Mouse (Mus musculus): Measurements from ENCODE around the gene Rbfox1.

The Rbfox1 gene

DNA sequence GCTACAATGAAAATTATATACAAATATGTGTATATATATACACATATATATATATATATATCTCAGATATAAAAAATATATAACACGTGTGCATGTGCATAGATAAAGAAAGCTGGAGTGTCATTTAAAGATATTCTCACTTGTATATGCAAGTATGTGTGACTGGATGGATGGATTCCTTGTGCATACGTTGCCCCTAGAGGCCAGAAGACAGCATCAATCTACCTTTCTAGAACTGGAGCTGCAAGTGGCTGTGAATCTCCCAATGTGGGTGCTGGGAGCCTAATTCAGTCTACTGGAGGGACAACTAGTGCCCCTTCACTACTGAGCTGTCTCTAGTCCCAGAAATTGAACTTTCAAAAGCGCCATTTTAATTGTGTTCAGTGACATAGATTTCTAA, 471.8 kb downstream of the Rbfox1 start:
- no peak for DNase-seq (ENCODE audit: low read depth)

DNA sequence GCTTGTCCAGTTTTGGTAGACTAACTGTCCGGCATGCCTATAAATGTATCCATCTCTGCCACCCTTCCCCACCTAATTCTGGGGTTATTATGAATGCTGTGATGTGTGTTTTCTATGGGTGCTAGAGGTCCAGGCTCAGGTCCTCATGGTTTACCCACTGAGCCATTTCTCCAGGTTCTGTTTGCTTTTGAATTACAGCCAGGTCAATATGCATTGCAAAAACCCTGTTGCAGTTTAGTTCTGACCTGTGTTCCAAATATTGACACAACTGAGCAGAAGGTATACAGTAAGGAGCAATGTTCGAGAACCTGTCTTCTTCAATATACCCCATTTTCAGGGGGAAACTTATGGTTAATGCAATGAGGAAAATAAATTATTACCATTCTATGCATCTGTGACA, 480.6 kb downstream of the Rbfox1 start:
- no peak for DNase-seq (ENCODE audit: low read depth)

DNA sequence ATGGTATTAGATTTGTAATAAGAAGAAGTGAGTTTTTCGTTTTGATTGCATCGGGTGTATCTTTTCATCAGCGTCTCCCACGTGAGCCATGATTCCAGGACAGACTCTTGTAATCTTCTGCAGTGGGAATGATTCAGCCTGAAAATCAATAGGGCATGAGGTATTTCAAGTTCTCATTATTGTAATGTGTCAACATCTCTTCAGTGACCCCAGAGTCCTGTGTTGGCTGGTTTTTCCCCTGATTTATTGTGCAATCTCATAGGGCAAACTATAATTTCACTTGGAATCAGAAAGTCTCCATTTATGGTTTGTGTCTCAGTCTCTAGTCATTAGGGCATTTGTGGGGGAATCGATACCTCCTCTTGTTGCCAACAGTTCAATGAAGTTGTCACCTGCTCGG, 481.5 kb downstream of the Rbfox1 start:
- DNase-seq (ENCODE audit: low read depth): no peak

DNA sequence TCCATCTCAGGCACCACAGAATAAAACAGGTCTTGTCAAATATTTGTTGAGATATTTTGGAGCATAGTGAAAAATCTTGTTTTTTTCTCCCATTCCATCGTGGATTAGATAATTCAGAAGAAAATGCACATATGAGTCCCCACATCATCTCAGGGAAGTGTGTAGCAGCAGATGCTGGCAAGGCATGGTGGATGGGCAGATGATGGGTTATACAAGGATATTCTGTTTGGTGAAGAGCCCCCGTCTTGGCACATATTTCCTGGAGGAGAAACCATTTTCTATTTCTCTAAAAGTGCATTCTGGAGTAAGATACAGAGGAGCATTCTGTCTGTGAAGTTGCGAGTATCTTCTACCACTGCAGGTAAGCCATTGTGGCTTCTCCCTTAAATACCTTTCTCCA, 495.8 kb downstream of the Rbfox1 start:
- DNase-seq (ENCODE audit: low read depth): no peak

DNA sequence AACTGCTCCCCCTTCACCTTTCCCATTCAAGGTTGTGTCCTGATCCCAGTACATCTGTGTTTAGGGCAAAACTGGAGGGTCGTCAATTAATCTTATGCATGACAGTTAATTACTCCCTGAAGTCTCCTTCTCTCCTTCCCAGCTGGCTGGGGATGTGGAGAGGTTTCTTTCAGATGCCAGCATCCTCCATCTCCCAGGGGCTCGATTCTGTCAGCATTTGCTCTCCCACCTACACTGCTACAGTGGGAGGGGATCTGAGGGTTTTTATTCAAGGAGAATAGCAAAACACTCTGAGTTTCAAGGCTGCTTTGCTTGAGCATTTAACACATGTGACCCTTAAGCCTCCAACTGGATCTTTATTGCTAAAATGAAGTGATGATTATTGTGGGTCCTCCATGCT, 496.4 kb downstream of the Rbfox1 start:
- DNase-seq (ENCODE audit: low read depth): no peak

DNA sequence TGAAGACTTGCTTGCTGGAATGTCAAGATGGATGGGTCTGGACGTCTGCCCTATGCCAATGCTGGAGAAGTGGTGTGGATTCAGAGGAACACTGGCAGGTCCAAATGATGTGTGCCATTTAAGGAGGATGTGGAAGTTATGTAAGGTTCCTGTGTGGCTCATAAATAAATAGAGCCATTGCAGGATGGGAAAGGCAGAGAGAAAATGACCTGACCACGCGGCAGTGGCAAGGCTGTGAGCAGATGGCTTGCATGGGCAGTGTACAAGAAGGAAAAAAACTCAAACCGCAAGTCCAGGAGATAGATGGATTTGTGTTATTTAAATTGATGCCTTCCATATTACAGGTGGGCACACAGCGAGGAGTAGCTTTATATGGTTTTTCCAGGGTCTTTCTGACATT, 497.6 kb downstream of the Rbfox1 start:
- no peak for DNase-seq (ENCODE audit: low read depth)

DNA sequence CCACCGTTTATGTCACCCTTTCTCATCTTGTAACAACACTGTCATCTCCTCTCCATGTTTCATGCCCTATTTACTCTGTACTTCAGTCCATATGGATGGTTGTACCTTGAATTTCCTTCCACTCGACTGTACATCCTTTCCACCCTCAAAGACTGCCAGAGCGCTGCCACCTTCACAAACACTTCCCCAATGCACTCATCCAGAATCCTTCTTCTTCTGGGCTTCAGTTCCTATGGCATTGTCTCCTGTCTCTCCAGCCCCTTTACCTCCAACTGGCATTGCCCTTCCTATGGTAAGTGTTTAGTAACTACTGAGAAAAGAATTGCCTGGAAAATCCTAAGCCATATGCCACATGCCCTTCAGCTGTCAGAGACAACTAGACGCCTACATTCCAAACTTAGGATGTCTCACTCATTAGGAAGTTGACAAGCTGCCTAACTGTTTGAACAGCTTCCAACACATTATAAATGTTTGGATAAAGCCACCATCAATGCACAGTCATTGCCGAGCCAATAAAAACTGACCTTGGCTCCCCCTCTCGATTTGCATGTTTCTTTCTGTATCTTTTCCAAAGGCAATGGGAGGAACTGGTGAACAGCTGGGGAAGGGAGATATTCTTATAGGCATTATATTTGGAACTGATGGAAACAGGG, 505.2 kb downstream of the Rbfox1 start:
- no peak for DNase-seq (ENCODE audit: low read depth)

DNA sequence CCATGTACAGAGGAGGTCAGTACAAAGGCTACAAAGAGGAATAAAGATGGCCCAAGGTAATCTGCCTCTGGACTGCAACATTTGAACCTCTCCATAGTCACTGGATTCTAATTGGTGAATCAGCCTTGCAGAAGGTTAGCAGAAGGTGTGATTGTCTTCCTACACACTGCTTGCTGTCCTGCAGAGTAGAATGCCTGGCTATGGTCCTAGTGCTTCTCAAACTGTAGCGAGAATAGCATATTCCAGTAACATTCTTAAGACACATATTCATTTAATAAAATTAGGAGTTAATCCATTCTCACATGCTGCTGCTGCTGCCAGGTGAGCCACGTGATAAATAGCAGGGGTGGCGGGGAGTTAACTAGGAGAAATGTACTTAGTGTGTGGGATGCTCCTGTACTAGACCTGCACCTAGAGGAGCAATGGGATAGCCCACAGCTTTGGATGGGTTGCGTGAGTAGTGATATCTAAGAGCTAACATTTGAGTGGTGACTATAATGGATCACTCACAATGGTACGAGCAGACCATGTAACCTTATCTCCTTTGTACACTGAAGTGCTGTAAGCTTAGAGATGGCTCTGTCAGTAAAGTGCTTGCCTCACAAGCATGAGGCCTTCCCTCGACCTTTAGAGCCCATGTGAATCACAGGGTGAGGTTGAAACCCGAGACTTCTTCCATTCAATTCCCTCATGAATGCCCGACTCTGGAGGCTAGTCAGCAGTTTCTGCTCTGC, 511.7 kb downstream of the Rbfox1 start:
- DNase-seq (ENCODE audit: low read depth): no peak

DNA sequence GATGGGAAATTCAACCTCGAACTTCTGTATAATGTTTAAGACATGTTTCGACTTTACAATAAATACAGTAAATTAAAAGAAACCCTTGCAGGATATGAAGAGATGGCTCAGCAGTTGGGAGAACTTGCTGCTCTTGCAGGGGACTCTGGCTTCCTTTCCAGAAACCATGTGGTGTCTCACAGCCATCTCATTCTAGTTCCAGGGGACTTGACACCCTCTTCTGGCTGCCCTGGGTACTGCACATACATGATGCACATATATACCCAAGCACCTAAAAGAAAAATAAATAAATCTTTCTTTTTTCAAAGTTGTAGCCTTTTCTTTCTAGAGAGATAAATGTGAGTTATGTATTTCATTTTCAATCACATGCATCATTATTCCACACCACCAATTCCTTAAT, 512.5 kb downstream of the Rbfox1 start:
- no peak for DNase-seq (ENCODE audit: low read depth)

DNA sequence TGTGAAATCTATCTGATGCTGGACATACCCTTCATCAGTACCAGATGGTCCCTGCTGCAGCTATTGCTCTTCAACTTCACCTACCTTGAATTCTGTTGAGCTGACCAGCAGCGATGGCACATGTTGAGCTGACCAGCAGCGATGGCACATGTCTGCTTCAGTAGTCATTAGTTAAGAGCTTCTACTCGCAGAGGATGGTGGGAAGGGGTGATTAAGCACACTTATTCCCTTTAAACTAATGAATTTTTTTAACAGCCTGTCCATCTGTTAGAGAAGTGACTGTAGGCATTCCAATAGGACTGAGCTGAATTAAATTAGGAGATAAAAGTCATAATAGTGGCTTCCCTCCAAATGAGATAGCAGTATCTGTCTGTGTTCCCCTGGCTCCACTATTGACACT, 517.7 kb downstream of the Rbfox1 start:
- DNase-seq (ENCODE audit: low read depth): no peak

DNA sequence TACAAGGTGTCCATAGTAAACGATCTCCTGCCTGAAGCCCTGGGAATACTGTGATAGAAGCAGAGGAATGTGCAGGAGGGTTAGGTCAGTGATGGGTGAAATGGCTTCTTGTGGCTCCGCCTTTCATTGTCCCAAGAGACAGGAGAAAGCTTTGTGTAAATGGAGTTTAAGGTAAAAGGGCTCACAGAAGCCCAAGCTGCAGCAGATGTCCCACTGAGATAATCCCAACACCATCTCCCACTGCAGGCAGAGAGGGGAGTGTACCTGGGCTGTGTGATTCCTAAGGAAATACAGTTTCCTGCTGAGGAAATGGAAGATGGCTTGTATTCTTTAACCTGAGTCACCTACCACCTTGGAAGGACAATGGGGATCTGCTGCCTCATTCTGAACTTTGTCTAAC, 529.7 kb downstream of the Rbfox1 start:
- no peak for DNase-seq (ENCODE audit: low read depth)

DNA sequence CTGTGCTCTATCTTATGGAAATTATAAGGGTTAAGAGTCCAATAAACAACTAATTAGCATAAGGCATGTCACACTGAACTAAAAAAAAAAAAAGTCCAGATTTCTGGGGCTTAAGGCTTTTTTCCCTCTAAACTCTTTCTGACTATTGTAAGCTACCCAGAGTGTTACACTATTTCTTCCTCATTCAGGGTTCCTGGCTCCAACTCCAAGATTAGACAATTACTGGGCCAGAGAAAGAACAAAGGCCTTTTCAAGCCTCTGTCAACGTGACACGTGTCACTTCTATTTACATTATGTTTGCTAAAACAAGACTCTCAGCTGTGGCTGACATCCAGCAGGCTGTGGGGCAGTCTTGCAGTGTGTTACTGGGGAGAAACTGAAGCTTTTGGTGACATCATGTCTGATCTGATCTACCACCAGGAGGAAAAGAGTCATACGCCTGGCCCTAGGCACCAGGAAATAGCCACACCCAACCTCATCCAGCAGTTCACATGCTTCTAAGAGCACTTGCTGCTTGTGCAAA, 536.5 kb downstream of the Rbfox1 start:
- no peak for DNase-seq (ENCODE audit: low read depth)

DNA sequence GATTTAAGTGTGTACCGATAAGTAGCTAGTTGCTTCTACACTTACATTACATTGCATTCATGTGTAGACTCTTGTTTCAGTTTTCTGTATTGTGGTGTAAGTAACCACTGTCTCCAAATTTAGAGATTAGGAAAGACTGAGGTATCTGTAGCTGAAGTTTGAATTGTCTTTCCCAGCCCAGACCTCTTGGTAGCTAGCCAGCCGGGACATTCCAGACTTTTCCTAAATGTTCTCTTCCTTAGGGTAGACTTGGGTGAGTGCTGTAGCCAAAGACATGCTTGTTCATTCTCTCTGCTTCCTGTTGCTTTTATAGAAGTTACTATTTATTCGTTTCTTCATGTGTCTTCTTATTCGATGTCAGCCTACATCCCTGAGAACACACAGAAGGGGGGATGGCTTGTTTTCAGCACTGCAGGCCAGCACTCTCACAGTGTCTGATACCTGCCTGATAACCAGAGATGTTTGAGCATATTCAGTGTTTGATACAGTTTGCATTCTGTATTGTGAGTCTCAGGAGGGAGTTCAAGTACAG, 538.8 kb downstream of the Rbfox1 start:
- no peak for DNase-seq (ENCODE audit: low read depth)

DNA sequence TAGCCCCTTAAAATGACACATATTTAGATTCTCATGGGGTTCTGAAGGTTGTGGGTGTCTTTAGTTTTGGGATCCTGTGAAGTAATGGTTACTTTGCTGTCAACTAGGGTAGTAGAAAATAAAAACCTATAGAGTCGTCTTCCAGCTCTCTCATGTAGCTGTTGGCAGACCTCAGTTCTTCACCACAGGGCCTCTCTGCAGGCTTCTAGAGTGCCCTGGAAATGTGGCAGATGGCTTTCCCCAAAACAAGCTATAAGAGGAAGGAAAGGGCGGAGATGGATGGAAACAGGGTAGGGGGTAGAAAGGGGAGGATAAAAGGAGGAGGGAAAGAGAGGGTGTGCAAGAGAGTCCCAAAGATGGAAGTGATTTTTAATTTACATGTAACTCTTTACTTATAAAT, 539.6 kb downstream of the Rbfox1 start:
- DNase-seq (ENCODE audit: low read depth): no peak

DNA sequence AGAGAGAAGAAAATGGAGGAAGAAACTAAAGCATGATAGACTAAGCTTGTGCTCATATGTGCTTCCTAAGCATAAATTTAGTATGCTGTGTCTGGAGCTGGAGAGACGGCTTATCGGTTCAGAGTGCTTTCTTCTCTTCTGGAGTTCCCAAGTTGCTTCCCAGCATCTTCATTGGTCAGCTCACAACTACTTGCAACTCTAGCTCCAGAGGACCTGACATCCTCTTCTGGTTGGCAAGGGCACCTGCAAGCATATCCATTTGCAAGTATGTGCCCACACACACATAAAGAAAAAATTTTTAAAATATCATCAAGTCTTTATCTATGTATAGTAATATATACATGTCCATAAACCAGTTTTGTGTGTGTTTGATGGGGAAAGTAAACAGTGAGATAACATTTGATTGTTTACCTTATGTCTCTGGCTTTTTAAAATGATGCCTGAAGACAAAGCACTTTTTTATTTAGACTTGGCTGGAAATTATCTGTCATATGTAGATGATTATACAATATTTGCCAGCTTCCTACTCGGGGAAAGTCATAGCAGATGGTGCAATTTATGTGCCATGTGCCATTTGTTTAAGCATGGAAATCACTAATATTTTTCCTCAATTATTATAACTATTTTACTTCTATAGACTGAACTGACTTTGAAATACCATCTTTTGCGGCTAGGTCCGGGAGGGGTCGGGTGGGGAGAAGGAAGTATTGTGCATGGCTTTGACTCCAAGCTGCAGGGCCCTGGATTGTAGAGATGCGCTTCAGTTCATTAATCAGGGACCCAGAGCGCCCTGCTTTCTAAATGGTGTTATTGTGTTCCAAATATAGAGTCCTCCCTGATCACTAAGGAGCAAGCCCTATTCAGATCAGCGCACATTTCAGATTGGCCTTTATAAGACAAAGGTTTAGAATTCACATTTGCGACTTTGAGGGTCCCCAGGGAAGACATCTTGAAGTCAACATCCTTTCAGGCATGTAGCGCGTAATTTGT, 542.4 kb downstream of the Rbfox1 start:
- DNase-seq (ENCODE audit: low read depth): no peak

DNA sequence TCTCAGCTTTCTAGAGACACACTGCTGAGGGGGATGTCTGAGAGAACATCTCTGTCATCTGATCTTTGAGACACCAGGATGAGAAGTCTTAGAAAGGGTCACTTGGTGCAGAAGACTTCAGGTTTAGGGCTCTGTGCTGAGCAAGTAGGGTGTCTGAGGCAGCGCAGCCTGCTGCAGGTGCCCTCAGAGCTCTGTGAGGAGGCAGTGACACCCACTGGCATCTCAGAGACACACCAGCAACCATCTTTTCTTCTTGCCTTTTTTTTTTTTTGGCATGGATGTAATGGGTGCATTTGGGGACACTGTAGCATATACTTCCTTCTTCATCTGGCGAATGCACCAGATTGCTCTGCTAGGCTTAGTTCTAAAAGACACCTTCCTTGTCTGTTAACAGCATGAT, 545.8 kb downstream of the Rbfox1 start:
- no peak for DNase-seq (ENCODE audit: low read depth)

DNA sequence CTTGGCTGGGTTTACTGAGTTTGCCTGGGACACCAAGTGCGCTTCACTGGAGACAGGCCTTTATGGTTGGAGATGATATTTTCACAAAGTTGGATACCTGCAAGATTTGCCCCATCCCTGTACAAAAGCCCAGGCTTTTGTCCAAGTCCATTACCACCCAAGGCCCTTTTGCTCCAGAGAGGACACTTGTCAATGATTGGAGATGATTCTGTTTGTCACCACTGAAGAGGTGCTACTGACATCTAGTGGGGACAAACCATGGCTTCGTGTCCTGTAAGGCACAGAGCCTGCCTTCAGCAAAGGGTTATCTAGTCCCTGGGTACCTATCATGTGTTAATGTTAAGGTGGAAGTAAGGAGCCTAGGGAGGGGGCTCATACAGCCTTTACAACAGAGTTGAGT, 551.3 kb downstream of the Rbfox1 start:
- no peak for DNase-seq (ENCODE audit: low read depth)

DNA sequence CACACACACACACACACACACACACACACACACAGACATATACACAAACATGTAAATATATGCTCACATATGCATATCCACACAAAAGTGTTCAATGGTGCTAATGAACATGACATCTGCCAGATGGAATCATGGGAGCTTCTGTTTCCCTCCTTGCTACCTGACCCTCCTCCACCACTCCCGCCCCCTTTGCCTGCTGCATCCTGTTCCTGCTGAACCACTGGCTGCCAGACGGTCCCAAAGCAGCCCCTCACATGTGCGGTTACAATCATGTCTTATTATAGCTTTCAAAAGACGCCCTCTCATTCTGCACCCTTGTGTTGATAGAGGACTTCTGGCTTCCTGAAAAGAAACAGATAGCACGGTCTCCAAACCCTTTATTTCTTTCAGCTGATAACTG, 563.1 kb downstream of the Rbfox1 start:
- no peak for DNase-seq (ENCODE audit: low read depth)

DNA sequence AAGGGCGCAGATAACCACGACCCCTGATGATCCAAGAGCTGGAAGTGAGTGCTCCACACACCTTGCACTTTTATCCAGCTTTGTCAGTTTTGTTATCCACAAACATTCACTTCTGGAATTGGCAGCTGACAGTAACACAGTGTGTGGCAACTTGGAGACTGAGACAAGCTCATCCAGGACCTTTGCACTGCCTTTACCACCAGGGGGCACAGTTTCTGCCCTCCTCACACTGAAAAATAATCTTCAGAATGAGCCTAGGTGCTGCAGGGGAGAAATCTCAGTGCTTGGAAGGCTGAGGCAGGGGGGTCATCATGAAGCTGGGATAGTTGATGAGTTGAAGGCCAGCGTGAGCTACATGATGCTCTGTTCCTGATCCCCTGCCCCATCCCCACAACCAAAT, 570.2 kb downstream of the Rbfox1 start:
- no peak for DNase-seq (ENCODE audit: low read depth)

DNA sequence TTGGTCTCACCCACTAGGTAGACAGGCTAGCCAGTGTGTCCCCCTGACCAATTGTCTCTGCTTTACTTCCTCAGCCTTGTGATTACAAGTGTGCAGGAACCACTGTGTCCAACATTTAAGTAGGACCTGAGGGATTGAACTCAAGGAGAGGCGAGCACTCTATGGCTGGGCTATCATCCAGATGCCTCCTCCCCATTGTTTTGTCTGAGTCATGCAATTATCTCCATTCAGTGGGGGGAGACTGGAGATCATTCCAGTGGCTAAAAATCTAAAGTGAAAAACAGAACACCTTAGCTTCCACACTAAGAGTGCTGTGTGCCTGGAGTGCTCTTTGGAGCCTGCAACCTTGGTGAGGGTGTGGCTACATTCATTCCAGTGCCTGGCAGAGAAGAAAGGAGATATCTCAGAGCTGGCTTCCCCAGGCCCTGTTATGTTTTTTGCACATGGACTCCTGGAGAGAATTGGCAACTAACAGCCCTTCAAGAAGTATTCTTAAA, 594.0 kb downstream of the Rbfox1 start:
- no peak for DNase-seq (ENCODE audit: low read depth)

DNA sequence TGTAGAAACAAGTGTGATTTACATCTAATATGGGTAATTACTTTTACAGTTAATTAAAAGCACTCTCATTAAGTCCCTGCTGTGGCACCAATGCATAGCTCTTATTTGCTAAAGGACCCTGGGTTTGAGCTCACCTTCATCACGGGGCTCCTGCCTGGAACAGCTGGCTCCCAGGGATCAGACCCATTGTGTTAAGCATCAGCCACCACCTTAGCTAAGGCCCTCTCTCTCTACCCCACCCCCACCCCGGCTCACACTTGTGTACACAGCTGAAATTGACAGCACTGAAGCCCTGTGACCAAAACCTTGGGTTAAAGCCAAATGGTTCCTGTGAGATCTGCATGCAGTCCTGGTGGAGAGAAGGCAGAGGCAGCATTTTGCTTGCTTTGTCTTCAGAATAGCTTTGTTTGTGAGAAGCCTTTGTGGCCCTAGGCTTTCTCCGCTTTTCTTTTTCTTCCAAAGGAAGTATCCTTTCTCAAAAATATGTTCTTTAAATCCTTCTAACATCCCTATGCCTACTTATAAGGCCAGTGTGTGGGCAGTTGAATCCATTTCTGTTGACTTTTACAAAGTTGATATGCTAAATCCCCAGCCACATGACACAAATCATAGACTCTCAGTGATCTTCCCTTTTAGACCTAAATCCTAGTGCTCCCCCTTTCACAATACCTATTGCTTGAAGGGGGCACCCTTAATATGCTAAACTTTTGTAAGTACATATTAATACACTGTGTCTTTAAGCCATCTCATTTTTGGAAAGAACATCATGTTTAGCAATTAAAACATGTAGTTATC, 594.7 kb downstream of the Rbfox1 start:
- DNase-seq (ENCODE audit: low read depth): no peak

DNA sequence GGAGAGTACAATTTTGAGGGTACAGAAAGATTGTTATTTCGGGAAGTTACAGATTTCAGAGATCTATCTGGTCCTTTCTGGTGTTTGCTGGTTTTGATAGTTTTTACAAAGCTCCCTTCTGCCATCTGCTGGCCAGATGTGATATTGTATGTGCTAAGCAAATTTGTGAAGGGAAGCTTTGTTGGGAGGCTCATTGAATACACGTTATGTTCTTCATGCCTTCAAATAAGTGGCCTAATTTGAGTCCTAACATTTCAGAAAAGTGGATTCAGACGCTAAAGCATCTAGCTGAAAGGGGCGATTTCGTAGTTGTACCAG, 595.2 kb downstream of the Rbfox1 start:
- peak; percentile 17 for DNase-seq (ENCODE audit: low read depth)
